30 mouse cellular contexts compared by ENCODE assay signal in the genomic region with DNA sequence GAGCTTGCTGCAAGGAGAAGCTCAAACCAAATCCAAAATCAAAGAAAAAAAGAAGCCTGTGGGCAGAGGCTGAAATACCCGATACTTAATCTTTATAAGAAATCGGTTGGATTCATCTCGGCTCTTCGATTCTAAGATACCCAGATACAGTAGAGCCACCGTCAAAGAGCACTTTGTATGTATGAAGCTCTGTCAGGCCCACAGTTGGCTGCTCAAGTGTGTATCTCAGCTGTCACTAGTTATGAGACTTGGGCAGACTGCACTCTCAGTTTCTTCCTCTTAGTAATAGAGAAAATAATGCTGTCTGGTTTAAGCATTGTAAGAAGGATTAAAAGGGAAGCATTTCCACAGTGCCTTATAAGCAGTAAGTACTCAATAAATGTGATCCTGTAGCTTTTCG.
"Had no signal": no experiment of that assay in that cellular context is flagged by ENCODE, and none has a peak within 500 bp of the region (broad histone marks: within the 10 kb centered on the region; RNA-seq: fewer than 3 reads in every experiment).

No protein-coding gene starts in this region.

- DNase-seq: left cerebral cortex, postnatal 4 days; liver; liver, embryonic 13.5 days; lung, adult 18-20 months; lung, adult 2 months; lung, embryonic 14.5 days; lung, postnatal 10 days; lung, postnatal 14 days; lung, postnatal 36 days; lung, postnatal 4 days had no signal

- H3K4me1 ChIP-seq: limb, embryonic 10.5 days; limb, embryonic 12.5 days; liver, embryonic 12.5 days; liver, embryonic 13.5 days; liver, embryonic 15.5 days; lung, embryonic 15.5 days; megakaryocyte, embryonic 14.5 days; midbrain, embryonic 10.5 days; midbrain, embryonic 12.5 days; midbrain, embryonic 13.5 days; midbrain, embryonic 15.5 days; neural tube, embryonic 12.5 days had no signal

- H3K27ac ChIP-seq: left cerebral cortex, adult 2 months; limb, embryonic 10.5 days; limb, embryonic 12.5 days; limb, embryonic 13.5 days; limb, embryonic 15.5 days; liver, embryonic 12.5 days; liver, embryonic 13.5 days; liver, embryonic 14.5 days; liver, embryonic 15.5 days; lung, embryonic 15.5 days; macrophage; midbrain, embryonic 10.5 days; midbrain, embryonic 12.5 days; midbrain, embryonic 13.5 days; midbrain, embryonic 15.5 days; neural tube, embryonic 12.5 days had no signal

- H3K9me3 ChIP-seq: limb, embryonic 10.5 days; limb, embryonic 12.5 days; limb, embryonic 13.5 days; limb, embryonic 15.5 days; liver, embryonic 12.5 days; liver, embryonic 13.5 days; liver, embryonic 15.5 days; lung, embryonic 15.5 days; midbrain, embryonic 10.5 days; midbrain, embryonic 12.5 days; midbrain, embryonic 13.5 days; midbrain, embryonic 15.5 days; neural tube, embryonic 12.5 days had no signal

- H3K27me3 ChIP-seq: limb, embryonic 13.5 days; limb, embryonic 15.5 days; liver, embryonic 12.5 days; liver, embryonic 13.5 days; liver, embryonic 15.5 days; lung, embryonic 15.5 days; megakaryocyte, embryonic 14.5 days; midbrain, embryonic 12.5 days; midbrain, embryonic 13.5 days; midbrain, embryonic 15.5 days; neural tube, embryonic 12.5 days had no signal

- H3K4me2 ChIP-seq: limb, embryonic 12.5 days; limb, embryonic 13.5 days; limb, embryonic 15.5 days; liver, embryonic 11.5 days; liver, embryonic 12.5 days; liver, embryonic 13.5 days; liver, embryonic 15.5 days; lung, embryonic 14.5 days; lung, embryonic 15.5 days; midbrain, embryonic 12.5 days; midbrain, embryonic 13.5 days; midbrain, embryonic 15.5 days; neural tube, embryonic 12.5 days had no signal

- H3K36me3 ChIP-seq: limb, embryonic 10.5 days; limb, embryonic 12.5 days; limb, embryonic 13.5 days; limb, embryonic 15.5 days; liver, embryonic 12.5 days; liver, embryonic 13.5 days; liver, embryonic 15.5 days; lung, embryonic 15.5 days; midbrain, embryonic 10.5 days; midbrain, embryonic 12.5 days; midbrain, embryonic 13.5 days; midbrain, embryonic 15.5 days; neural tube, embryonic 12.5 days had no signal

- H3K4me3 ChIP-seq: left cerebral cortex, adult 2 months; limb, embryonic 10.5 days; limb, embryonic 12.5 days; limb, embryonic 13.5 days; limb, embryonic 15.5 days; liver, embryonic 12.5 days; liver, embryonic 13.5 days; liver, embryonic 15.5 days; lung, embryonic 15.5 days; megakaryocyte, embryonic 14.5 days; midbrain, embryonic 10.5 days; midbrain, embryonic 12.5 days; midbrain, embryonic 13.5 days; midbrain, embryonic 15.5 days; myocyte; neural tube, embryonic 12.5 days had no signal

- H3K9ac ChIP-seq: limb, embryonic 12.5 days; limb, embryonic 13.5 days; limb, embryonic 15.5 days; liver, embryonic 12.5 days; liver, embryonic 13.5 days; liver, embryonic 14.5 days; liver, embryonic 15.5 days; lung, embryonic 14.5 days; lung, embryonic 15.5 days; midbrain, embryonic 12.5 days; midbrain, embryonic 13.5 days; midbrain, embryonic 15.5 days; neural tube, embryonic 12.5 days had no signal

- ATAC-seq: liver, embryonic 12.5 days; lung, postnatal 0 days; midbrain, embryonic 13.5 days; midbrain, embryonic 15.5 days; midbrain, embryonic 16.5 days had no signal
